Mouse (Mus musculus): ENCODE measurements around the gene Dnmt3a.

The Dnmt3a gene

GRCm38 (mm10) chr12:3819899-3820298, 14.1 kb downstream of the Dnmt3a start:
- DNase-seq (ENCODE audit: low spot score) = no peak

GRCm38 (mm10) chr12:3823408-3823807, 17.6 kb downstream of the Dnmt3a start:
- DNase-seq (ENCODE audit: low spot score) = no peak

- DNase-seq (ENCODE audit: low spot score) = no peak
Measured at GRCm38 (mm10) chr12:3824906-3825713, 19.3 kb downstream of the Dnmt3a start.

GRCm38 (mm10) chr12:3825714-3826080, 19.9 kb downstream of the Dnmt3a start:
- DNase-seq (ENCODE audit: low spot score) = no peak

GRCm38 (mm10) chr12:3827771-3828170, 22.0 kb downstream of the Dnmt3a start:
- no peak for DNase-seq (ENCODE audit: low spot score)

GRCm38 (mm10) chr12:3833059-3833760, 27.4 kb downstream of the Dnmt3a start:
- no peak for DNase-seq (ENCODE audit: low spot score)

- peak; percentile 44 for DNase-seq (ENCODE audit: low spot score)
Measured at GRCm38 (mm10) chr12:3833851-3834273, 28.1 kb downstream of the Dnmt3a start.

GRCm38 (mm10) chr12:3834373-3835314, 28.8 kb downstream of the Dnmt3a start:
- DNase-seq (ENCODE audit: low spot score) = peak; percentile 62

- no peak for DNase-seq (ENCODE audit: low spot score)
Measured at GRCm38 (mm10) chr12:3835576-3835975, 29.8 kb downstream of the Dnmt3a start.

GRCm38 (mm10) chr12:3837081-3837832, 31.4 kb downstream of the Dnmt3a start:
- DNase-seq (ENCODE audit: low spot score) = peak; percentile 58

GRCm38 (mm10) chr12:3838009-3838408, 32.2 kb downstream of the Dnmt3a start:
- DNase-seq (ENCODE audit: low spot score) = no peak

- DNase-seq (ENCODE audit: low spot score) = no peak
Measured at GRCm38 (mm10) chr12:3839662-3840061, 33.9 kb downstream of the Dnmt3a start.

- no peak for DNase-seq (ENCODE audit: low spot score)
Measured at GRCm38 (mm10) chr12:3841121-3841520, 35.3 kb downstream of the Dnmt3a start.

- peak; percentile 44 for DNase-seq (ENCODE audit: low spot score)
Measured at GRCm38 (mm10) chr12:3842843-3843242, 37.0 kb downstream of the Dnmt3a start.

- DNase-seq (ENCODE audit: low spot score) = peak; percentile 78
Measured at GRCm38 (mm10) chr12:3843371-3843861, 37.6 kb downstream of the Dnmt3a start.

GRCm38 (mm10) chr12:3843918-3844317, 38.1 kb downstream of the Dnmt3a start:
- peak; percentile 50 for DNase-seq (ENCODE audit: low spot score)

- DNase-seq (ENCODE audit: low spot score) = no peak
Measured at GRCm38 (mm10) chr12:3844335-3844734, 38.5 kb downstream of the Dnmt3a start.

- DNase-seq (ENCODE audit: low spot score) = no peak
Measured at GRCm38 (mm10) chr12:3849481-3849880, 43.7 kb downstream of the Dnmt3a start.

GRCm38 (mm10) chr12:3850165-3850564, 44.4 kb downstream of the Dnmt3a start:
- DNase-seq (ENCODE audit: low spot score) = peak; percentile 67

- DNase-seq (ENCODE audit: low spot score) = peak; percentile 88
Measured at GRCm38 (mm10) chr12:3850731-3851130, 44.9 kb downstream of the Dnmt3a start.

- DNase-seq (ENCODE audit: low spot score) = no peak
Measured at GRCm38 (mm10) chr12:3851179-3851578, 45.4 kb downstream of the Dnmt3a start.

All from embryo, embryonic 10.5 days (tissue).